Mouse (Mus musculus): ENCODE data around the gene Gm7029.
"Not testable (repeated sequence)": the region's sequence is repeated elsewhere in the genome, so short reads cannot be mapped to it uniquely, and the experiment has no call there.

Gm7029 gene

GRCm38 (mm10) chr17:33891892-33892291 lies 18.3 kb downstream of the Gm7029 start:
- not testable (repeated sequence) for DNase-seq (ENCODE audit: low read depth)

GRCm38 (mm10) chr17:33892429-33892828 lies 18.8 kb downstream of the Gm7029 start:
- no peak for DNase-seq (ENCODE audit: low read depth)

GRCm38 (mm10) chr17:33893011-33893410 lies 19.4 kb downstream of the Gm7029 start:
- not testable (repeated sequence) for DNase-seq (ENCODE audit: low read depth)

- DNase-seq (ENCODE audit: low read depth) = peak; percentile 89
These were observed 23.6 kb downstream of the Gm7029 start for GRCm38 (mm10) chr17:33897114-33897794.

- DNase-seq (ENCODE audit: low read depth) = not testable (repeated sequence)
These were observed 24.6 kb downstream of the Gm7029 start for GRCm38 (mm10) chr17:33898193-33898592.

- peak; percentile 26 for DNase-seq (ENCODE audit: low read depth)
These were observed 26.0 kb downstream of the Gm7029 start for GRCm38 (mm10) chr17:33899642-33900041.

- DNase-seq (ENCODE audit: low read depth) = no peak
These were observed 26.8 kb downstream of the Gm7029 start for GRCm38 (mm10) chr17:33900281-33900988.

GRCm38 (mm10) chr17:33900989-33901314 lies 27.3 kb downstream of the Gm7029 start:
- DNase-seq (ENCODE audit: low read depth) = no peak

- no peak for DNase-seq (ENCODE audit: low read depth)
These were observed 28.0 kb downstream of the Gm7029 start for GRCm38 (mm10) chr17:33901653-33902052.

GRCm38 (mm10) chr17:33902079-33902478 lies 28.4 kb downstream of the Gm7029 start:
- DNase-seq (ENCODE audit: low read depth) = no peak

GRCm38 (mm10) chr17:33902491-33902890 lies 28.9 kb downstream of the Gm7029 start:
- peak; percentile 29 for DNase-seq (ENCODE audit: low read depth)

- peak; percentile 71 for DNase-seq (ENCODE audit: low read depth)
These were observed 30.4 kb downstream of the Gm7029 start for GRCm38 (mm10) chr17:33903911-33904651.

GRCm38 (mm10) chr17:33904835-33905234 lies 31.2 kb downstream of the Gm7029 start, which contains the start of gene Platr17:
Gene Platr17 (plus strand): TSS chr17:33905135.
- not testable (repeated sequence) for DNase-seq (ENCODE audit: low read depth)

- peak; percentile 56 for DNase-seq (ENCODE audit: low read depth)
These were observed 34.9 kb downstream of the Gm7029 start for GRCm38 (mm10) chr17:33908331-33909076.

- DNase-seq (ENCODE audit: low read depth) = peak; percentile 99
These were observed 35.6 kb downstream of the Gm7029 start, which contains the start of gene Daxx for GRCm38 (mm10) chr17:33909077-33909868. Gene Daxx (plus strand): TSS chr17:33909414.

- DNase-seq (ENCODE audit: low read depth) = peak; percentile 80
These were observed 36.2 kb downstream of the Gm7029 start for GRCm38 (mm10) chr17:33909869-33910250.

- DNase-seq (ENCODE audit: low read depth) = peak; percentile 66
These were observed 36.9 kb downstream of the Gm7029 start for GRCm38 (mm10) chr17:33910346-33911051.

GRCm38 (mm10) chr17:33911052-33911812 lies 37.6 kb downstream of the Gm7029 start:
- no peak for DNase-seq (ENCODE audit: low read depth)

GRCm38 (mm10) chr17:33911813-33912414 lies 38.3 kb downstream of the Gm7029 start:
- no peak for DNase-seq (ENCODE audit: low read depth)
